Mouse (Mus musculus) heart, postnatal 14 days (tissue): Measurements from ENCODE around the gene Ralgapa1. TPM values are rescaled to one million over a fixed set of nuclear protein-coding genes. Genes with fewer than 3 reads are reported as not detected.
"Not testable (repeated sequence)": the region's sequence is repeated elsewhere in the genome, so short reads cannot be mapped to it uniquely, and the experiment has no call there.

Source experiments
- DNase-seq, 2 experiments: peaks; one replicate each; pipeline ENCODE4 v3.0.0; 2021 to 2022
- intact Hi-C: fragments of 180-260 bp; cut with DNase I; formaldehyde crosslinking; loops from one replicate; pipeline ENCODE4 v1.15.1; 2025
- microRNA-seq, 2 experiments: library from miRNA; unstranded; fragments of <30 nt; microRNA quantifications; one replicate each; pipeline ENCODE4 v1.2.0; 2021 to 2022
- total RNA-seq, 2 experiments: library from RNA; stranded (reverse); gene quantifications; 2 replicates each; pipeline ENCODE4 v1.2.3; 2021

Ralgapa1 gene
- total RNA-seq, 2 experiments from 2014 or later: 59.2 to 59.5 TPM

DNA sequence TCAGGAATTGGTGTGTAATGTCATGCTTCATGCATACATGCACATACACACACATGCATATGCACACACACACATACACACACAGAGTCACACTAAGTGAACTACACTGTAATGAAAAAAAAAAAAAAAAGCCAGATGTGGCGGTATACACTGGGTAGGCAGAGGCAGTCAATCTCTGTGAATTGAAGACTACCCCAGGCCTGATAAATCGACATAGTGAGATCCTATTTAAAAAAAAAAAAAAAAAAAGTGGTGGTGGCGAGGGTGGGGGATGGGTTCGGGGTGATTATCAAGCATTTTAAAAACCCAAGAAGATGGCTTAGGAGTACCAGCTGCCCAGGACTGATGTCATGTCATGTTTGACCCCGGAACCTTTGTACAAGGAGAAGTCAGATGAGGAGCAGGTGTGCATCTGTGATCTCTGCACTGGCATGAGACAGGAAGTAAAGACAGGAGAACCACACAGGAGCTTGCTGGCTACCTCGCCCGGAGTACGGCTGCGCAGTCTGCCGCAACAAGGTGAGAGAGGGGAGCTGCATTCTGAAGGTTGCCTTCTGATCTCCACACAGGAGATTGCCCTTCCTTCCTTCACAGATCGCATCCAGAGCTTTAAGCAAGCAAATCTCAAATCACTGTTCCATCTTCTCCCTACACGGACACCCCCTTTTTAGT, 261.6 kb downstream of the Ralgapa1 start:
- intact Hi-C loops: no loop called here
- DNase-seq: no peak

DNA sequence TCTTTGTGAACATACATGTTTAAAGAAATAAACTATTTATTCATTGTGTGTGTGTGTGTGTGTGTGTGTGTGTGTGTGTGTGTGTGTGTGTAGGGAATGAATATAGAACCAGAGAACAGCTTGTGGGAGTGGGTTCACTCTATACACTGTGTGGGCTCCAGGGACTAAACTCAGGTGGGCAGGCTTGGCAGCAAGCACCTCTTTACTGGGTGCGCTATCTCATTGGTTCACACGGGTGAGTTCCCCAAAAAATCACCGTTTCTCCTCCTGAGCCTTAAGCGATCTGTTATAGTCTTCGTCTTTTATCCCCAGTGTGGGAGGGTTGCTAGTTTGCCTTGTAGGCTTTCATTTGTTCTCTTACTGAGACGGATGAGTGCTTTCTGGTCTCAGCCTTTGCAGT, 263.1 kb downstream of the Ralgapa1 start:
- intact Hi-C loops: no loop called here
- DNase-seq: no peak

DNA sequence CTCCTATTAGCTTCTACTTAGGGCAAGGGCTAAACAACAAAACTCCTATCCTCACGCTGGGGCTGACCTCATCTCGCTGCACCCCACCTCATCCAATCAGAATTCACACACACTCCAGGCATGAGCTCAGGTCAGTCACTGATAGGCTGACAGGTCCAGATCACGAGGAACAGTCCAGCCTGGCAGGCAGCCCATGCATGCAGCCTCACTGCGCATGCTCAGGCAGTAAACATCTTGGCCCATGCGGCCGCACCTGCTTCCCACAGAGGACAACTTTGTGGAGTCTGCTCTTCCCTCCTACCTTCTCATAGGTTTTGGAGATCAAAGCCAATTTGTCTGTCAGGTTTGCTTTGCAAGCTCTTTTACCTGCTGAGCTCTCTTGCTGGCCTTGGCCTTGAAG, 266.1 kb downstream of the Ralgapa1 start:
- DNase-seq, intact Hi-C loops: not testable (repeated sequence)

Small RNAs within 50 kb of the gene (microRNA-seq; reads per million reads assigned to microRNA genes)
- 3.0 to 7.2 reads per million in 2 experiments for gene Gm23394

Other genes with a start within 250 kb of the Ralgapa1 start
- gene Insm2, start 221.7 kb downstream of the Ralgapa1 start, total RNA-seq: not detected
- gene Brms1l, start 15.2 kb upstream of the Ralgapa1 start, total RNA-seq: 10 to 100 TPM; 22.3 to 23.9 TPM